Mouse (Mus musculus) ES-Bruce4 (cell line): ENCODE measurements around the gene Defa25.
"Not testable (repeated sequence)": the region's sequence is repeated elsewhere in the genome, so short reads cannot be mapped to it uniquely, and the experiment has no call there.

Experiments
- CTCF ChIP-seq: IDR thresholded peaks from one replicate; pipeline ENCODE4 v1.8.1; 2011; ENCODE audit warnings: low read depth, low read length
- EP300 ChIP-seq: IDR thresholded peaks from 2 replicates; pipeline ENCODE4 v1.6.1; 2011; ENCODE audit warnings: low read depth, low read length; ENCODE audit not compliant: insufficient read depth
- POLR2A ChIP-seq: IDR thresholded peaks from one replicate; pipeline ENCODE4 v1.8.1; 2011; ENCODE audit warnings: low read length; ENCODE audit not compliant: insufficient read depth

GRCm38 (mm10) chr8:21134342-21134741 lies 50.1 kb downstream of the Defa25 start, which contains the start of gene Defa30:
- not testable (repeated sequence) for TF ChIP-seq CTCF, EP300, POLR2A
